Mouse (Mus musculus): ENCODE data around the gene Gm20747. TPM values are rescaled to one million over a fixed set of nuclear protein-coding genes. Genes with fewer than 3 reads are reported as not detected.
"Not testable (repeated sequence)": the region's sequence is repeated elsewhere in the genome, so short reads cannot be mapped to it uniquely, and the experiment has no call there.

Gm20747 gene
- total RNA-seq (2021): not detected
- long read RNA-seq, experiment 1: 0 reads
- long read RNA-seq, experiment 2: 0 reads

DNA sequence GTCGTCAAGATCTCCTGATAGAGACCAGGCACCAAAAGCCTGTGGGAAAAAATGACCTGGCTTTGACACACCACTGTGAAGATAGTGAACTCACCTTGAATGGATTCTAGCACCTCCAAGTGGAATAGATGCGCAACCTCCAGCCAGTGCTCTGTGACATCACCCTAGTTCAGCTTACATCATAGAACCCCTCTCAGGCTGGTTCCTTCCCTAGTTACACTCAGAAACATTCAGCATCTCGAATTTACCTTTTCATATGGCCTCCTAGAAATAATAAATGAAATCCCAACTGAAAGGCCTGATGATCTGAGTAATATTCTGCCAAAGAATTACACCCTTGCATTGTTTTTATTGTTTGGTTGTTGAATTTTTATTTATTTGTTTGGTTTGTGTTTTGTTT is at the start of gene Gm20747:
TSS of gene Gm20747 (minus strand) at position 101 of the 400 bp plus-strand sequence.
- not testable (repeated sequence) for DNase-seq

Data from heart, adult 18-20 months (tissue).